9 mouse cellular contexts compared by ENCODE assay signal in genomic region chr5:124761011-124761410, GRCm38 (mm10). TPM values are rescaled to one million over a fixed set of nuclear protein-coding genes. Genes with fewer than 3 reads are reported as not detected.
DNase-seq lines count a peak whose midpoint lies in the region; TF ChIP-seq lines count a peak whose summit lies in the region.
"Had no signal": no experiment of that assay in that cellular context is flagged by ENCODE, and none has a peak within 500 bp of the region (broad histone marks: within the 10 kb centered on the region; RNA-seq: fewer than 3 reads in every experiment).

No protein-coding gene starts in this region.

- WGBS in kidney, adult 2 months = 69% methylated on average over 18 of the region's 18 CpGs
- WGBS in spleen, adult 2 months = 52% methylated on average over 18 of the region's 18 CpGs

- H3K4me1 ChIP-seq in kidney, adult 2 months (ENCODE audit: control insufficient read depth, insufficient read depth, low read length) = no peaks in the 10 kb centered on the region
- H3K4me1 ChIP-seq in spleen, adult 2 months (ENCODE audit: control insufficient read depth, insufficient read depth, insufficient read length) = no peaks in the 10 kb centered on the region
- H3K4me1 ChIP-seq: embryonic facial prominence, embryonic 10.5 days; liver, embryonic 15.5 days had no signal

- TF ChIP-seq POLR2A in kidney, adult 2 months (IDR thresholded peaks at IDR 0.05; ENCODE audit: low read depth, low read length) = no peak
- no peak for TF ChIP-seq POLR2A in spleen, adult 2 months (IDR thresholded peaks at IDR 0.05; ENCODE audit: low read depth, low read length)

- H3K36me3 ChIP-seq in kidney, adult 2 months (ENCODE audit: control insufficient read depth, insufficient read depth, low read length) = no peaks in the 10 kb centered on the region
- H3K36me3 ChIP-seq in spleen, adult 2 months (ENCODE audit: control insufficient read depth, insufficient read depth, low read length) = no peaks in the 10 kb centered on the region
- H3K36me3 ChIP-seq: embryonic facial prominence, embryonic 10.5 days; liver, embryonic 15.5 days had no signal

- no peak for DNase-seq in kidney, adult 2 months
- DNase-seq in kidney, postnatal 14 days = no peak
- no peak for DNase-seq in spleen, adult 2 months (ENCODE audit: low read depth in 1 of 2, low spot score in 2 of 2)
- DNase-seq in spleen, postnatal 36 days (ENCODE audit: low spot score in 2 of 2) = no peak
- peak; percentile 24 for DNase-seq in adrenal gland, postnatal 25 days
- peak; percentile 60 for DNase-seq in thymus, postnatal 4 days
- no peak for DNase-seq in cerebellum, adult 11 months

- TF ChIP-seq CTCF in kidney, adult 2 months (conservative IDR thresholded peaks at IDR 0.05; ENCODE audit: insufficient read depth, insufficient read length, low read depth, low read length) = peak; percentile 57
- peak; percentile 23; the same call in 1 of the 2 replicates for TF ChIP-seq CTCF in spleen, adult 2 months (IDR thresholded peaks at IDR 0.05; ENCODE audit: extremely low read depth, insufficient read depth, insufficient read length, insufficient replicate concordance)

- no peaks in the 10 kb centered on the region for H3K27me3 ChIP-seq in kidney, adult 2 months (replicated peaks; ENCODE audit: control insufficient read depth, insufficient read depth, low read length)
- H3K27me3 ChIP-seq in spleen, adult 2 months (ENCODE audit: control insufficient read depth, insufficient read depth, low read length) = no peaks in the 10 kb centered on the region
- H3K27me3 ChIP-seq: liver, embryonic 15.5 days had no signal

- no peak overlapping the region for H3K27ac ChIP-seq in kidney, adult 2 months (ENCODE audit: insufficient read depth, low read depth, low read length)
- H3K27ac ChIP-seq in spleen, adult 2 months (ENCODE audit: insufficient read depth, low read length) = no peak overlapping the region
- H3K27ac ChIP-seq: embryonic facial prominence, embryonic 10.5 days; liver, embryonic 15.5 days had no signal

- no peak overlapping the region for H3K4me3 ChIP-seq in kidney, adult 2 months (ENCODE audit: insufficient read depth, low read depth, low read length)
- no peak overlapping the region for H3K4me3 ChIP-seq in spleen, adult 2 months (ENCODE audit: extremely low read depth, insufficient read depth, insufficient read length)
- H3K4me3 ChIP-seq: embryonic facial prominence, embryonic 10.5 days; liver, embryonic 15.5 days had no signal

RNA-seq across cellular contexts. Expression of gene Dnah10, which starts 36.1 kb away (rescaled TPM):
- polyA plus RNA-seq in kidney, adult 2 months (2012; rRNA removed) = 0.15 and 0.25 TPM in 2 replicates
- 0.02 and 0.06 TPM in 2 replicates for polyA plus RNA-seq in spleen, adult 2 months (2012; rRNA removed)
- 3.2 and 3.4 TPM in 2 replicates for total RNA-seq in adrenal gland, postnatal 25 days (2021)
- polyA plus RNA-seq: liver, embryonic 15.5 days had no signal

Comparison
In these comparisons a context has a peak if more than half of its experiments do, and no peak if none do; other contexts are left out.
1. DNase-seq: peak in adrenal gland, postnatal 25 days (single experiment) and thymus, postnatal 4 days (single experiment); none in kidney, adult 2 months (single experiment), kidney, postnatal 14 days (single experiment), spleen, adult 2 months (0 of 2), spleen, postnatal 36 days (0 of 2) and cerebellum, adult 11 months (single experiment).